Mouse (Mus musculus) lung, embryonic 16.5 days (tissue): ENCODE results near the gene Man2a1. TPM values are rescaled to one million over a fixed set of nuclear protein-coding genes. Genes with fewer than 3 reads are reported as not detected.

Experiments
- polyA plus RNA-seq: library from polyadenylated mRNA; unstranded; fragments of >200 nt; fragmentation: Nextera tagmentation; extraction: Ambion mirVana; gene quantifications from 2 replicates; pipeline ENCODE4 v1.2.1, GENCODE M21; 2015

Man2a1 gene
- polyA plus RNA-seq, 1 experiment from 2014 or later: 8.8 TPM

Other genes starting within 250 kb of the Man2a1 start
- not detected in 2 replicates for gene 4930583I09Rik, start 235.3 kb downstream of the Man2a1 start, polyA plus RNA-seq